Mouse (Mus musculus) neural tube, embryonic 11.5 days (tissue): Measurements from ENCODE around the gene Ceacam15. TPM values are rescaled to one million over a fixed set of nuclear protein-coding genes. Genes with fewer than 3 reads are reported as not detected.

ENCODE experiments used
- polyA plus RNA-seq: library from polyadenylated mRNA; unstranded; fragments of >200 nt; fragmentation: Nextera tagmentation; extraction: Ambion mirVana; gene quantifications from 2 replicates; pipeline ENCODE4 v1.2.1, GENCODE M21; 2014

Gene Ceacam15
- polyA plus RNA-seq, 1 experiment from 2014 or later: not detected

Other genes with a start within 250 kb of the Ceacam15 start
- 57.2 and 59.6 TPM in 2 replicates for gene Tmem160, start 222.9 kb downstream of the Ceacam15 start, polyA plus RNA-seq
- 0.45 and 0.68 TPM in 2 replicates for gene Npas1, start 198.0 kb downstream of the Ceacam15 start, polyA plus RNA-seq
- gene Arhgap35, start 60.7 kb downstream of the Ceacam15 start, polyA plus RNA-seq: 40.8 and 41.7 TPM in 2 replicates
- gene Ceacam9, start 46.2 kb upstream of the Ceacam15 start, polyA plus RNA-seq: not detected in 2 replicates
- 284 and 285 TPM in 2 replicates for gene Ap2s1, start 62.7 kb upstream of the Ceacam15 start, polyA plus RNA-seq
- 17.2 and 17.3 TPM in 2 replicates for gene Slc1a5, start 105.6 kb upstream of the Ceacam15 start, polyA plus RNA-seq
- 140 and 143 TPM in 2 replicates for gene Strn4, start 140.2 kb upstream of the Ceacam15 start, polyA plus RNA-seq
- gene Fkrp, start 141.0 kb upstream of the Ceacam15 start, polyA plus RNA-seq: 24.3 and 24.4 TPM in 2 replicates
- gene Prkd2, start 167.2 kb upstream of the Ceacam15 start, polyA plus RNA-seq: 10.9 and 11.2 TPM in 2 replicates
- gene Dact3, start 199.6 kb upstream of the Ceacam15 start, polyA plus RNA-seq: 9.5 and 10.6 TPM in 2 replicates
- gene Gng8, start 216.1 kb upstream of the Ceacam15 start, polyA plus RNA-seq: 7.0 and 7.2 TPM in 2 replicates
- 0.41 and 0.76 TPM in 2 replicates for gene Ptgir, start 230.8 kb upstream of the Ceacam15 start, polyA plus RNA-seq
- gene Calm3, start 248.4 kb upstream of the Ceacam15 start, polyA plus RNA-seq: 257 and 263 TPM in 2 replicates